Mouse (Mus musculus) frontal cortex, postnatal 36 days (tissue): ENCODE results near the gene Sipa1l1.
A peak's percentile ranks its signal among the peaks of the same experiment; 100 is the strongest.

Source experiments
- DNase-seq, 2 experiments: peaks; one replicate each; pipeline ENCODE4 v3.0.0; 2022; ENCODE audit warnings: low spot score in 2 of 2

Sipa1l1 gene

GRCm38 (mm10) chr12:82208611-82209010 lies 39.5 kb downstream of the Sipa1l1 start:
- DNase-seq = no peak

GRCm38 (mm10) chr12:82209753-82210152 lies 40.6 kb downstream of the Sipa1l1 start:
- DNase-seq = no peak

- DNase-seq = no peak
Measured at GRCm38 (mm10) chr12:82213056-82213455, 43.9 kb downstream of the Sipa1l1 start.

- no peak for DNase-seq
Measured at GRCm38 (mm10) chr12:82214916-82215315, 45.8 kb downstream of the Sipa1l1 start.

GRCm38 (mm10) chr12:82216801-82217553 lies 47.9 kb downstream of the Sipa1l1 start:
- no peak for DNase-seq

GRCm38 (mm10) chr12:82218201-82218600 lies 49.1 kb downstream of the Sipa1l1 start:
- DNase-seq = no peak

- no peak for DNase-seq
Measured at GRCm38 (mm10) chr12:82220367-82221089, 51.4 kb downstream of the Sipa1l1 start.

GRCm38 (mm10) chr12:82223126-82223815 lies 54.2 kb downstream of the Sipa1l1 start:
- DNase-seq = no peak

GRCm38 (mm10) chr12:82224848-82225247 lies 55.7 kb downstream of the Sipa1l1 start:
- DNase-seq = no peak

GRCm38 (mm10) chr12:82225278-82225677 lies 56.2 kb downstream of the Sipa1l1 start:
- DNase-seq = no peak

- DNase-seq = no peak
Measured at GRCm38 (mm10) chr12:82225751-82226228, 56.7 kb downstream of the Sipa1l1 start.

- DNase-seq = no peak
Measured at GRCm38 (mm10) chr12:82226311-82227066, 57.4 kb downstream of the Sipa1l1 start.

- DNase-seq = no peak
Measured at GRCm38 (mm10) chr12:82230127-82230526, 61.0 kb downstream of the Sipa1l1 start.

- DNase-seq = peak; percentile 68 to 88
Measured at GRCm38 (mm10) chr12:82231191-82231590, 62.1 kb downstream of the Sipa1l1 start.

- DNase-seq = no peak
Measured at GRCm38 (mm10) chr12:82233177-82233576, 64.1 kb downstream of the Sipa1l1 start.

- no peak for DNase-seq
Measured at GRCm38 (mm10) chr12:82234463-82235223, 65.5 kb downstream of the Sipa1l1 start.

- no peak for DNase-seq
Measured at GRCm38 (mm10) chr12:82237095-82237494, 68.0 kb downstream of the Sipa1l1 start.

- DNase-seq = no peak
Measured at GRCm38 (mm10) chr12:82237946-82238345, 68.8 kb downstream of the Sipa1l1 start.

- DNase-seq = no peak
Measured at GRCm38 (mm10) chr12:82240674-82241073, 71.6 kb downstream of the Sipa1l1 start.

GRCm38 (mm10) chr12:82245219-82245618 lies 76.1 kb downstream of the Sipa1l1 start:
- no peak for DNase-seq

GRCm38 (mm10) chr12:82246422-82246821 lies 77.3 kb downstream of the Sipa1l1 start:
- DNase-seq = no peak
